Mouse (Mus musculus) testis, adult 2 months (tissue): ENCODE measurements around the gene Taf8. TPM values are rescaled to one million over a fixed set of nuclear protein-coding genes. Genes with fewer than 3 reads are reported as not detected.

ENCODE experiments used
- H3K27ac ChIP-seq: fragments of 200-500 bp; 2 replicates; pipeline ENCODE4 v1.5.1; 2012; ENCODE audit warnings: low read depth, low read length; ENCODE audit not compliant: control insufficient read depth, insufficient read depth
- H3K27me3 ChIP-seq: fragments of 200-500 bp; 2 replicates; pipeline ENCODE4 v1.6.1; 2012; ENCODE audit warnings: mild to moderate bottlenecking, low read length, moderate library complexity; ENCODE audit not compliant: control insufficient read depth, insufficient read depth
- H3K36me3 ChIP-seq: fragments of 200-500 bp; 2 replicates; pipeline ENCODE4 v1.6.1; 2012; ENCODE audit warnings: mild to moderate bottlenecking, low read length; ENCODE audit not compliant: control insufficient read depth, insufficient read depth
- H3K4me1 ChIP-seq: fragments of 200-500 bp; 2 replicates; pipeline ENCODE4 v1.6.1; 2012; ENCODE audit warnings: low read length; ENCODE audit not compliant: control insufficient read depth, insufficient read depth
- H3K4me3 ChIP-seq: fragments of 200-500 bp; 2 replicates; pipeline ENCODE4 v1.5.1; 2012; ENCODE audit warnings: low read depth, mild to moderate bottlenecking, low read length, moderate library complexity, mixed read lengths; ENCODE audit not compliant: control insufficient read depth
- CTCF ChIP-seq: fragments of 200-500 bp; IDR thresholded peaks from 2 replicates; pipeline ENCODE4 v1.5.1; 2012; ENCODE audit warnings: low read depth, mild to moderate bottlenecking, inconsistent platforms, low read length, moderate library complexity; ENCODE audit not compliant: control insufficient read depth, insufficient read depth, insufficient replicate concordance
- POLR2A ChIP-seq: fragments of 200-500 bp; IDR thresholded peaks from 2 replicates; pipeline ENCODE4 v1.6.1; 2012; ENCODE audit warnings: low read depth, mild to moderate bottlenecking, inconsistent platforms, low read length, moderate library complexity; ENCODE audit not compliant: control insufficient read depth
- polyA plus RNA-seq: library from polyadenylated mRNA; depleted of rRNA; stranded (reverse); fragments of >200 nt; gene quantifications from 2 replicates; pipeline ENCODE4 v1.2.3, GENCODE M21; 2012

Taf8 gene
- polyA plus RNA-seq, 1 experiment, result 15.3 TPM

- TF ChIP-seq CTCF (no peak), POLR2A (no peak)
- Histone ChIP-seq H3K36me3 (no peaks in the 10 kb centered on the region), H3K27me3 (no peaks in the 10 kb centered on the region), H3K27ac (no peak overlapping the region), H3K4me1 (peaks cover 15% of the 10 kb centered on the region), H3K4me3 (no peak overlapping the region)
Observed at GRCm38 (mm10) chr17:47465016-47465415, 37.1 kb downstream of the Taf8 start.

DNA sequence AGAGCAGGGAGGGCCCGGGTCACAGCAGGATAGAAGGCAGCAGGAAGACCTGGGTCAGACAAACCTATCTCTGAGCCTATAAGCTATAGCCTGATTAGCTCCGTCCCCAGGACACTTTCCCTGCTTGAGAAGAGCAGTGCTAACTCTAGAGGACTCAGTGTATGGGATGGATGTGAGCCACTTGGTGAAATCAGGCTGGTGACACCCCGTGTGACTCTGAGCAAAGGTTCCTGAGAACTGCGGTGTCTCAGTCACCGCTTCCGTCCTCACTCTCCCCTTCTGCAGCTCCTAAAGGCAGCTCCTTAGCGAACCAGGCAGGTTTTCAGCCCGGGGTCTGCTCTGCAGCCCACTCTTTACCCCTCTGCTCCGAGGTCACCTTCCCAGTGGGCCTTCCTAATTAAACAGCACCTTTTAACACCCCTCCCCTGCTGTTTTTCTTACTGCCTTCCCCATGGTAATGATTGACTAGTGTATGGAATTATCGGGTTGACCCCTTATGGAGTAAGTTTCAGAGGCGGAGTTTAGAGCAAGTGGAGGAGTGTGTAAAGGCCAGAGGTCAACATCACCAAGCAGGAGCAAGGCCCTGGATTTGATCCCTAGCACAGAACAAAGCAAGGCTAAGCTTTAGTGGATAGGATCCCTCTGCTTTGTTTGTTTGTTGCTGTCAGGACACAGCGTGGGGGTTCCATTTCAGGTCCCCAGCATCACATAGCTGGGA, 37.7 kb downstream of the Taf8 start:
- no peak for TF ChIP-seq CTCF
- no peak for TF ChIP-seq POLR2A
- Histone ChIP-seq H3K4me1 (peaks cover 15% of the 10 kb centered on the region), H3K27ac (no peak overlapping the region), H3K4me3 (no peak overlapping the region), H3K27me3 (no peaks in the 10 kb centered on the region), H3K36me3 (no peaks in the 10 kb centered on the region)

DNA sequence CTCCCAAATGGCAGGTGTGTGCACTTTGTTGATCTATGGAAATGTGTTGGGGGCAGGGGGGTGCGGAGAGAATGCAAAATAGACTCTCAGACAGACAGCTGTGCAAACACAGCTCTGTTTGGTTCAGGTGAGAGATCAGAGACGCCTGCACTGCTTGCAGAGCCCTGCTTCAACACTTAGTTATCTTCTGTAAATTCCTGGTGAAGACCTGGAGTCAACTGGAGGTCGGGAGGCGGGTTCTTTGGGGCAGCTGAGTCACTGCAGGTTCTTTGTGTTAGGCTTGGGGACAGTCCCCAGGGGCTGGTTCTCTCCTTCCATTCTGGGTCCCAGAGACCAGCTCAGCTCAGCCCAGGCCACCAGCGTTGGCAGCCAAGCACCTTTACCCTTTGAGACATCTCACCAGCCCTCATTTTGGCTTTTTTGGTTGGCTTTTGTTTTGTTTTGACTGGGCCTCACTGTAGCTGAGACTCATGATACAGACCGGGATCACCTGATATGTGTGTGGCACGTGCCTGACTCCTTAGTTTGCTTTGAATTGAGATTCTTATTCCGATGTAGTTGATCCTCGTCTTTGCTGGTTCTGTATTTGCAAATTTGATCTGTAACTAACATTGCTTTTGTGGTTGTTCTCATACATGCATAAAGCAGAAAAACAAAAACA, 39.2 kb downstream of the Taf8 start:
- H3K27ac ChIP-seq, result no peak overlapping the region
- peaks cover 1% of the 10 kb centered on the region; the same call in 1 of the 2 replicates for H3K4me1 ChIP-seq
- H3K27me3 ChIP-seq, result no peaks in the 10 kb centered on the region
- TF ChIP-seq POLR2A (no peak), CTCF (no peak)
- no peak overlapping the region for H3K4me3 ChIP-seq
- H3K36me3 ChIP-seq, result no peaks in the 10 kb centered on the region

GRCm38 (mm10) chr17:47462209-47462608, 39.9 kb downstream of the Taf8 start:
- no peak for TF ChIP-seq POLR2A
- H3K27me3 ChIP-seq, result no peaks in the 10 kb centered on the region
- no peak overlapping the region for H3K27ac ChIP-seq

DNA sequence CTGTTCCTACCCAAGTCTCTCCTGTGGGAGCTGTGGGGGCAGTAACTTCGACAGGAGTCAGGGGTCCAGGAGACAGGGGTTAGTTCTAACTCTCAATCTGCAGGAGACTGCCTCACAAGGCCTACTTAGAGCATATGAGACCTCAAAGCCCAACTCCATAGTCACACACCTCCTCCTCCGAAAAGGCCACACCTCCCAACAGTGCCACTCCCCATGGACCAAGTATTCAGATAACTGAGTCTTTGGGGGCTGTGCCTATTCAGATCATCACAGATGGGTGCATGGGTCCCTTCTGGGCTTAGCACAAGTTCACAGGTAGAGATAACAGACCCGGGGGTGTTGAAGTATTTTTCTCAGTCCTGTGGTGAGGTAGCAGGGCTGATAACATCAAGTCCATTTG, 40.4 kb downstream of the Taf8 start:
- Histone ChIP-seq H3K4me1 (no peaks in the 10 kb centered on the region; the same call in 1 of the 2 replicates), H3K27me3 (no peaks in the 10 kb centered on the region), H3K4me3 (no peak overlapping the region), H3K27ac (no peak overlapping the region), H3K36me3 (no peaks in the 10 kb centered on the region)
- no peak for TF ChIP-seq POLR2A
- TF ChIP-seq CTCF, result no peak

More at GRCm38 (mm10) chr17:47462209-47462608, 39.9 kb downstream of the Taf8 start:
- no peak overlapping the region for H3K4me3 ChIP-seq
- no peaks in the 10 kb centered on the region for H3K36me3 ChIP-seq
- H3K4me1 ChIP-seq, result no peaks in the 10 kb centered on the region; the same call in 1 of the 2 replicates

GRCm38 (mm10) chr17:47459341-47459919, 42.7 kb downstream of the Taf8 start:
- Histone ChIP-seq H3K27me3 (no peaks in the 10 kb centered on the region), H3K36me3 (no peaks in the 10 kb centered on the region), H3K4me1 (no peaks in the 10 kb centered on the region; the same call in 1 of the 2 replicates), H3K27ac (no peak overlapping the region; the same call in 1 of the 2 replicates), H3K4me3 (no peak overlapping the region)
- TF ChIP-seq POLR2A, result no peak
- TF ChIP-seq CTCF, result no peak

- no peak overlapping the region for H3K27ac ChIP-seq
- no peaks in the 10 kb centered on the region for H3K27me3 ChIP-seq
- TF ChIP-seq POLR2A (no peak), CTCF (no peak)
- H3K36me3 ChIP-seq, result no peaks in the 10 kb centered on the region
- H3K4me1 ChIP-seq, result no peaks in the 10 kb centered on the region; the same call in 1 of the 2 replicates
- no peak overlapping the region for H3K4me3 ChIP-seq
Observed at GRCm38 (mm10) chr17:47458936-47459335, 43.2 kb downstream of the Taf8 start.
